Mouse (Mus musculus): ENCODE data around the gene Mybbp1a.

- no peak for TF ChIP-seq GATA1 (IDR thresholded peaks at IDR 0.05; ENCODE audit: low read length)
- no peak for TF ChIP-seq TAL1 (IDR thresholded peaks at IDR 0.05; ENCODE audit: low read length)
Observed at GRCm38 (mm10) chr11:72488753-72489271, 47.7 kb downstream of the Mybbp1a start.

All from erythroblast, embryonic 14.5 days (primary cell).